Mouse (Mus musculus) frontal cortex, postnatal 36 days (tissue): Measurements from ENCODE around the gene Atpaf2.

Source experiments
- DNase-seq, 2 experiments: peaks; one replicate each; pipeline ENCODE4 v3.0.0; 2022; ENCODE audit warnings: low spot score in 2 of 2

The Atpaf2 gene

GRCm38 (mm10) chr11:60397172-60397571, 21.1 kb downstream of the Atpaf2 start:
- peak; percentile 60 to 75 for DNase-seq

- DNase-seq: peak in 1 of 2 experiments; percentile 16
Measured at GRCm38 (mm10) chr11:60396546-60396945, 21.7 kb downstream of the Atpaf2 start.

- DNase-seq: no peak
Measured at GRCm38 (mm10) chr11:60391346-60391745, 26.9 kb downstream of the Atpaf2 start.

GRCm38 (mm10) chr11:60387944-60388343, 30.3 kb downstream of the Atpaf2 start:
- no peak for DNase-seq

- no peak for DNase-seq
Measured at GRCm38 (mm10) chr11:60385946-60386345, 32.3 kb downstream of the Atpaf2 start.

GRCm38 (mm10) chr11:60384762-60385421, 33.4 kb downstream of the Atpaf2 start:
- peak; percentile 70 to 83 for DNase-seq

- DNase-seq: no peak
Measured at GRCm38 (mm10) chr11:60383518-60383917, 34.7 kb downstream of the Atpaf2 start.

GRCm38 (mm10) chr11:60374481-60374880, 43.8 kb downstream of the Atpaf2 start:
- no peak for DNase-seq

- DNase-seq: no peak
Measured at GRCm38 (mm10) chr11:60370431-60370830, 47.8 kb downstream of the Atpaf2 start.

- no peak for DNase-seq
Measured at GRCm38 (mm10) chr11:60369448-60369847, 48.8 kb downstream of the Atpaf2 start.

GRCm38 (mm10) chr11:60368909-60369308, 49.3 kb downstream of the Atpaf2 start:
- DNase-seq: no peak

- no peak for DNase-seq
Measured at GRCm38 (mm10) chr11:60367256-60367655, 51.0 kb downstream of the Atpaf2 start.

- no peak for DNase-seq
Measured at GRCm38 (mm10) chr11:60366239-60367019, 51.8 kb downstream of the Atpaf2 start.

GRCm38 (mm10) chr11:60360631-60361201, 57.5 kb downstream of the Atpaf2 start:
- no peak for DNase-seq

- DNase-seq: no peak
Measured at GRCm38 (mm10) chr11:60359936-60360335, 58.3 kb downstream of the Atpaf2 start.

GRCm38 (mm10) chr11:60359138-60359537, 59.1 kb downstream of the Atpaf2 start:
- no peak for DNase-seq

GRCm38 (mm10) chr11:60358548-60358947, 59.7 kb downstream of the Atpaf2 start:
- no peak for DNase-seq

- DNase-seq: no peak
Measured at GRCm38 (mm10) chr11:60357116-60357515, 61.1 kb downstream of the Atpaf2 start.

- DNase-seq: no peak
Measured at GRCm38 (mm10) chr11:60355952-60356351, 62.3 kb downstream of the Atpaf2 start.

- peak; percentile 99 to 100 for DNase-seq
Measured at GRCm38 (mm10) chr11:60352559-60353411, 65.5 kb downstream of the Atpaf2 start, which contains the start of the genes Tom1l2 and Drc3. Tom1l2 (minus strand) TSS chr11:60352905. Drc3 (plus strand) TSS chr11:60353329.

GRCm38 (mm10) chr11:60351925-60352371, 66.3 kb downstream of the Atpaf2 start:
- peak; percentile 54 to 68 for DNase-seq

- DNase-seq: no peak
Measured at GRCm38 (mm10) chr11:60351388-60351787, 66.9 kb downstream of the Atpaf2 start.
